Mouse (Mus musculus) lung, adult 18-20 months (tissue): ENCODE measurements around the gene Rflnb.

ENCODE experiments used
- DNase-seq, 2 experiments: peaks; one replicate each; pipeline ENCODE4 v3.0.0; 2022; ENCODE audit warnings: mixed read lengths in 2 of 2

Gene Rflnb

GRCm38 (mm10) chr11:76027139-76028071, at the start of gene Rflnb:
Rflnb (minus strand) TSS chr11:76027782.
- DNase-seq, result peak; percentile 88 to 91

GRCm38 (mm10) chr11:76077341-76077740, 49.8 kb upstream of the Rflnb start:
- no peak for DNase-seq

- no peak for DNase-seq
Observed at GRCm38 (mm10) chr11:76074296-76075093, 46.9 kb upstream of the Rflnb start.

- DNase-seq, result no peak
Observed at GRCm38 (mm10) chr11:76069816-76070215, 42.2 kb upstream of the Rflnb start.

GRCm38 (mm10) chr11:76066563-76067156, 39.1 kb upstream of the Rflnb start:
- no peak for DNase-seq

GRCm38 (mm10) chr11:76065521-76066095, 38.0 kb upstream of the Rflnb start:
- no peak for DNase-seq

- no peak for DNase-seq
Observed at GRCm38 (mm10) chr11:76064411-76064810, 36.8 kb upstream of the Rflnb start.

- DNase-seq, result no peak
Observed at GRCm38 (mm10) chr11:76060906-76061305, 33.3 kb upstream of the Rflnb start.

GRCm38 (mm10) chr11:76059971-76060370, 32.4 kb upstream of the Rflnb start:
- peak; percentile 14 to 38 for DNase-seq

GRCm38 (mm10) chr11:76056487-76056886, 28.9 kb upstream of the Rflnb start:
- no peak for DNase-seq

GRCm38 (mm10) chr11:76052496-76052895, 24.9 kb upstream of the Rflnb start:
- no peak for DNase-seq

GRCm38 (mm10) chr11:76050967-76051512, 23.5 kb upstream of the Rflnb start:
- peak; percentile 10 to 36 for DNase-seq

- DNase-seq, result no peak
Observed at GRCm38 (mm10) chr11:76050509-76050908, 22.9 kb upstream of the Rflnb start.

GRCm38 (mm10) chr11:76045367-76045766, 17.8 kb upstream of the Rflnb start:
- DNase-seq, result no peak

- no peak for DNase-seq
Observed at GRCm38 (mm10) chr11:76044468-76044867, 16.9 kb upstream of the Rflnb start.

- DNase-seq, result peak; percentile 50 to 70
Observed at GRCm38 (mm10) chr11:76042882-76043281, 15.3 kb upstream of the Rflnb start.

GRCm38 (mm10) chr11:76042041-76042638, 14.6 kb upstream of the Rflnb start:
- DNase-seq, result no peak

- no peak for DNase-seq
Observed at GRCm38 (mm10) chr11:76040761-76041376, 13.3 kb upstream of the Rflnb start.

GRCm38 (mm10) chr11:76040106-76040505, 12.5 kb upstream of the Rflnb start:
- no peak for DNase-seq

GRCm38 (mm10) chr11:76039271-76040053, 11.9 kb upstream of the Rflnb start:
- DNase-seq, result peak in 1 of 2 experiments; percentile 33
